29 mouse cellular contexts compared by ENCODE assay signal in the genomic region with DNA sequence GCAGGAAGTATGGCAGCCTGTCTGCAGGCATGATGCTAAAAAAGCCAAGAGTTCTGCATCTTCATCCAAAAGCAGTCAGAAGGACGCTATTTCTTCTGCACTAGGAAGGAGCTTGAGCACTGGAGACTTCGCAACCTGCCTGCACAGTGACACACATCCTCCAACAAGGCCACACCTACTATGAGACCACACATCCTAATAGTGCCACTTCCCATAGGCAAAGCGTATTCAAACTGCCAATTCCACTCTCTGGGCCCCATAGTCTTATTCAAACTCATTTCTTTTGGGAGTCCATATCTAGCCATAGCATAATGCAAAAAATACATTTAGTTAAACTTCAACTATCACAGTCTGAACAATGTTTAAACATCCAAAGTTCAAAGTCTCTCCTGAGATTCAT.
A peak's percentile ranks its signal among the peaks of the same experiment; 100 is the strongest.
DNase-seq lines count a peak whose midpoint lies in the region; ATAC-seq lines count a peak whose summit lies in the region.
"Had no signal": no experiment of that assay in that cellular context is flagged by ENCODE, and none has a peak within 500 bp of the region (broad histone marks: within the 10 kb centered on the region; RNA-seq: fewer than 3 reads in every experiment).

No protein-coding gene starts in this region.

- ATAC-seq in intestine, embryonic 14.5 days (replicated peaks; ENCODE audit: low FRiP score, low TSS enrichment, low read depth) = peak; percentile 58; the same call in 1 of the 2 replicates
- ATAC-seq in intestine, embryonic 16.5 days = peak; percentile 93
- ATAC-seq in granulocyte monocyte progenitor cell, adult 5-6 weeks (replicated peaks; ENCODE audit: poor library complexity, severe bottlenecking) = no peak
- ATAC-seq: activated CD4-positive, CD25-positive, alpha-beta regulatory T cell, adult 4 months; CD4-positive, CD25-positive, alpha-beta regulatory T cell, adult 4 months; forebrain, embryonic 14.5 days; forebrain, embryonic 16.5 days; Patski had no signal

- H3K4me3 ChIP-seq in intestine, embryonic 14.5 days (ENCODE audit: low read depth, low read length) = no peak overlapping the region
- H3K4me3 ChIP-seq in intestine, embryonic 16.5 days (ENCODE audit: low read length) = no peak overlapping the region
- H3K4me3 ChIP-seq: embryonic facial prominence, embryonic 13.5 days; embryonic facial prominence, embryonic 15.5 days; erythroblast, embryonic 14.5 days; forebrain, embryonic 10.5 days; forebrain, embryonic 12.5 days had no signal

- no peak for DNase-seq in intestine, embryonic 14.5 days (ENCODE audit: low spot score)
- peak; percentile 35 for DNase-seq in large intestine, adult 2 months (ENCODE audit: low read depth, low spot score)
- DNase-seq in urinary bladder, postnatal 25 days (ENCODE audit: low spot score) = no peak
- no peak for DNase-seq in spleen, postnatal 10 days (ENCODE audit: low spot score in 2 of 2)
- no peak for DNase-seq in cerebellum, adult 11 months
- DNase-seq: adrenal gland, adult 8-10 months; adrenal gland, postnatal 14 days; adrenal gland, postnatal 36 days; B cell, adult 2 months; cerebellum, adult 18-20 months; cerebellum, adult 8-10 months; cerebellum, adult 9-11 months; cerebellum, postnatal 14 days; cerebellum, postnatal 36 days; embryo, embryonic 11 days had no signal

- no peak overlapping the region for H3K27ac ChIP-seq in intestine, embryonic 14.5 days (ENCODE audit: low read depth)
- peak overlapping the region; percentile 37; the same call in 1 of the 2 replicates for H3K27ac ChIP-seq in intestine, embryonic 16.5 days (ENCODE audit: low read length)
- H3K27ac ChIP-seq: embryonic facial prominence, embryonic 13.5 days; embryonic facial prominence, embryonic 15.5 days; forebrain, embryonic 10.5 days; forebrain, embryonic 12.5 days had no signal

- no peaks in the 10 kb centered on the region for H3K4me1 ChIP-seq in intestine, embryonic 14.5 days (replicated peaks; ENCODE audit: control insufficient read depth, insufficient read depth, low read length)
- H3K4me1 ChIP-seq in intestine, embryonic 16.5 days (ENCODE audit: control insufficient read depth, insufficient read depth, low read length) = peaks cover 3% of the 10 kb centered on the region
- H3K4me1 ChIP-seq: embryonic facial prominence, embryonic 13.5 days; embryonic facial prominence, embryonic 15.5 days; forebrain, embryonic 10.5 days; forebrain, embryonic 12.5 days had no signal

- no peaks in the 10 kb centered on the region for H3K27me3 ChIP-seq in intestine, embryonic 14.5 days (replicated peaks; ENCODE audit: control insufficient read depth, insufficient read depth, low read length)
- no peaks in the 10 kb centered on the region for H3K27me3 ChIP-seq in intestine, embryonic 16.5 days (replicated peaks; ENCODE audit: control insufficient read depth, insufficient read depth, low read length)
- H3K27me3 ChIP-seq: CH12.LX; embryonic facial prominence, embryonic 13.5 days; embryonic facial prominence, embryonic 15.5 days; forebrain, embryonic 12.5 days; Patski had no signal

- WGBS in intestine, embryonic 14.5 days = 76% methylated on average over 3 of the region's 3 CpGs
- 75% methylated on average over 3 of the region's 3 CpGs for WGBS in intestine, embryonic 16.5 days
- 35% methylated on average over 3 of the region's 3 CpGs for WGBS in large intestine, adult 2 months

- H3K4me2 ChIP-seq in intestine, embryonic 14.5 days (ENCODE audit: low read length) = no peak overlapping the region
- H3K4me2 ChIP-seq in intestine, embryonic 16.5 days (ENCODE audit: low read depth, low read length) = no peak overlapping the region
- H3K4me2 ChIP-seq: embryonic facial prominence, embryonic 13.5 days; embryonic facial prominence, embryonic 15.5 days; forebrain, embryonic 12.5 days had no signal

- H3K9ac ChIP-seq in intestine, embryonic 14.5 days (ENCODE audit: low read length) = no peak overlapping the region
- no peak overlapping the region for H3K9ac ChIP-seq in intestine, embryonic 16.5 days (ENCODE audit: low read depth, low read length)
- H3K9ac ChIP-seq: embryonic facial prominence, embryonic 13.5 days; embryonic facial prominence, embryonic 15.5 days; forebrain, embryonic 12.5 days had no signal

- no peaks in the 10 kb centered on the region for H3K9me3 ChIP-seq in intestine, embryonic 14.5 days (ENCODE audit: control insufficient read depth, low read length)
- H3K9me3 ChIP-seq in intestine, embryonic 16.5 days (ENCODE audit: control insufficient read depth, low read length) = no peaks in the 10 kb centered on the region
- H3K9me3 ChIP-seq: embryonic facial prominence, embryonic 13.5 days; embryonic facial prominence, embryonic 15.5 days; forebrain, embryonic 10.5 days; forebrain, embryonic 12.5 days; G1E had no signal

- H3K36me3 ChIP-seq in intestine, embryonic 14.5 days (ENCODE audit: control insufficient read depth, insufficient read depth, low read length) = no peaks in the 10 kb centered on the region
- H3K36me3 ChIP-seq in intestine, embryonic 16.5 days (ENCODE audit: control insufficient read depth, insufficient read depth, low read length) = no peaks in the 10 kb centered on the region
- H3K36me3 ChIP-seq: embryonic facial prominence, embryonic 13.5 days; embryonic facial prominence, embryonic 15.5 days; forebrain, embryonic 10.5 days; forebrain, embryonic 12.5 days; G1E had no signal
